Mouse (Mus musculus) bone marrow macrophage, adult 2 months (primary cell): ENCODE results near the gene Rps6kc1.

Experiments
- CTCF ChIP-seq: IDR thresholded peaks from 2 replicates; pipeline ENCODE4 v1.5.1; 2012; ENCODE audit warnings: low read depth, mild to moderate bottlenecking, low read length, moderate library complexity
- POLR2A ChIP-seq: IDR thresholded peaks from 2 replicates; pipeline ENCODE4 v1.6.1; 2012; ENCODE audit warnings: mild to moderate bottlenecking, low read depth, low read length, borderline replicate concordance

- TF ChIP-seq CTCF (no peak), POLR2A (no peak)
These were observed 214.0 kb downstream of the Rps6kc1 start for GRCm38 (mm10) chr1:190697576-190697975.
